Mouse (Mus musculus) small intestine, adult 2 months (tissue): ENCODE results near the gene Ankrd33. TPM values are rescaled to one million over a fixed set of nuclear protein-coding genes. Genes with fewer than 3 reads are reported as not detected.

Experiments used
- H3K27ac ChIP-seq: fragments of 200-500 bp; 2 replicates; pipeline ENCODE4 v1.5.1; 2012; ENCODE audit warnings: low read depth, low read length, control low read depth, inconsistent platforms; ENCODE audit not compliant: insufficient read depth
- H3K27me3 ChIP-seq: fragments of 200-500 bp; 2 replicates; pipeline ENCODE4 v1.6.1; 2012; ENCODE audit warnings: mild to moderate bottlenecking, moderate library complexity, low read length, inconsistent platforms; ENCODE audit not compliant: control insufficient read depth, insufficient read depth
- H3K36me3 ChIP-seq: fragments of 200-500 bp; 2 replicates; pipeline ENCODE4 v1.6.1; 2012; ENCODE audit warnings: mild to moderate bottlenecking, low read length, control low read depth, inconsistent platforms; ENCODE audit not compliant: control insufficient read depth, insufficient read depth
- H3K4me1 ChIP-seq: fragments of 200-500 bp; 2 replicates; pipeline ENCODE4 v1.6.1; 2012; ENCODE audit warnings: low read length, inconsistent platforms, mixed read lengths; ENCODE audit not compliant: control insufficient read depth, insufficient read depth, insufficient read length
- H3K4me3 ChIP-seq: fragments of 200-500 bp; 2 replicates; pipeline ENCODE4 v1.5.1; 2012; ENCODE audit warnings: low read depth, mild to moderate bottlenecking, control low read depth, inconsistent platforms, low read length, moderate library complexity
- CTCF ChIP-seq: fragments of 200-500 bp; IDR thresholded peaks from 2 replicates; pipeline ENCODE4 v1.5.1; 2012; ENCODE audit warnings: low read depth, mild to moderate bottlenecking, control low read depth, inconsistent platforms, low read length, moderate library complexity, mixed read lengths; ENCODE audit not compliant: insufficient replicate concordance, insufficient read length; ENCODE audit errors: extremely low read depth
- POLR2A ChIP-seq: fragments of 200-500 bp; IDR thresholded peaks from 2 replicates; pipeline ENCODE4 v1.6.1; 2012; ENCODE audit warnings: low read depth, mild to moderate bottlenecking, control low read depth, inconsistent platforms, low read length, moderate library complexity
- WGBS: fragments of 180-500 bp; shearing (Covaris S2); methylation state at CpG from one replicate; pipeline ENCODE4 v1.1.7; 2018; 5-methylcytosine and 5-hydroxymethylcytosine counted together
- polyA plus RNA-seq: library from polyadenylated mRNA; depleted of rRNA; stranded (reverse); fragments of >200 nt; gene quantifications from 2 replicates; pipeline ENCODE4 v1.2.3, GENCODE M21; 2012; rRNA removed

Gene Ankrd33
- polyA plus RNA-seq = not detected in 2 replicates

- WGBS = 86% methylated on average over 5 of the region's 5 CpGs
These were observed at the start of gene Ankrd33 for GRCm38 (mm10) chr15:101115511-101116110. TSS of gene Ankrd33 (plus strand) at chr15:101115755.

GRCm38 (mm10) chr15:101066364-101066847 lies 49.1 kb upstream of the Ankrd33 start:
- H3K4me3 ChIP-seq = no peak overlapping the region
- no peak overlapping the region for H3K27ac ChIP-seq

More at GRCm38 (mm10) chr15:101115511-101116110, at the start of gene Ankrd33:
- Histone ChIP-seq H3K27ac (no peak within 1 kb of the TSS), H3K36me3 (no peaks in the 10 kb centered on the region), H3K4me1 (peaks cover 3% of the 10 kb centered on the region; the same call in 1 of the 2 replicates), H3K27me3 (no peaks in the 10 kb centered on the region), H3K4me3 (no peak within 1 kb of the TSS)
- TF ChIP-seq CTCF (no peak), POLR2A (no peak)

GRCm38 (mm10) chr15:101066920-101067696 lies 48.4 kb upstream of the Ankrd33 start:
- WGBS = 55% methylated on average over 7 of the region's 9 CpGs
- Histone ChIP-seq H3K27me3 (peaks cover 2% of the 10 kb centered on the region; the same call in 1 of the 2 replicates), H3K4me3 (no peak overlapping the region), H3K4me1 (peaks cover 6% of the 10 kb centered on the region), H3K27ac (no peak overlapping the region), H3K36me3 (no peaks in the 10 kb centered on the region)
- no peak for TF ChIP-seq POLR2A
- TF ChIP-seq CTCF = no peak

More at GRCm38 (mm10) chr15:101066364-101066847, 49.1 kb upstream of the Ankrd33 start:
- peaks cover 6% of the 10 kb centered on the region for H3K4me1 ChIP-seq
- 53% methylated on average over 6 of the region's 6 CpGs for WGBS
- TF ChIP-seq CTCF = no peak
- no peak for TF ChIP-seq POLR2A
- H3K36me3 ChIP-seq = no peaks in the 10 kb centered on the region
- H3K27me3 ChIP-seq = peaks cover 2% of the 10 kb centered on the region; the same call in 1 of the 2 replicates

- peaks cover 2% of the 10 kb centered on the region; the same call in 1 of the 2 replicates for H3K27me3 ChIP-seq
- no peak overlapping the region for H3K4me3 ChIP-seq
- no peaks in the 10 kb centered on the region for H3K36me3 ChIP-seq
- 62% methylated on average over 3 of the region's 3 CpGs for WGBS
- H3K4me1 ChIP-seq = peaks cover 6% of the 10 kb centered on the region
- 0 out of 2 replicates have a peak overlapping the region, but pooled peaks have one; percentile 22 for H3K27ac ChIP-seq
- TF ChIP-seq POLR2A = no peak
- TF ChIP-seq CTCF = no peak
These were observed 47.5 kb upstream of the Ankrd33 start for GRCm38 (mm10) chr15:101068029-101068428.

GRCm38 (mm10) chr15:101068671-101069070 lies 46.9 kb upstream of the Ankrd33 start:
- Histone ChIP-seq H3K36me3 (no peaks in the 10 kb centered on the region), H3K4me3 (no peak overlapping the region), H3K4me1 (peaks cover 6% of the 10 kb centered on the region), H3K27ac (0 out of 2 replicates have a peak overlapping the region, but pooled peaks have one; percentile 22), H3K27me3 (peaks cover 2% of the 10 kb centered on the region; the same call in 1 of the 2 replicates)
- TF ChIP-seq POLR2A = no peak
- no peak for TF ChIP-seq CTCF
- 76% methylated on average over 4 of the region's 4 CpGs for WGBS

GRCm38 (mm10) chr15:101069641-101070190 lies 45.8 kb upstream of the Ankrd33 start:
- H3K27me3 ChIP-seq = peaks cover 2% of the 10 kb centered on the region; the same call in 1 of the 2 replicates
- TF ChIP-seq CTCF (no peak), POLR2A (no peak)
- no peak overlapping the region for H3K27ac ChIP-seq
- no peak overlapping the region for H3K4me3 ChIP-seq
- H3K4me1 ChIP-seq = peaks cover 6% of the 10 kb centered on the region
- no peaks in the 10 kb centered on the region for H3K36me3 ChIP-seq
- WGBS = 39% methylated on average over 9 of the region's 9 CpGs
